Mouse (Mus musculus): ENCODE measurements around the gene Fktn. TPM values are rescaled to one million over a fixed set of nuclear protein-coding genes. Genes with fewer than 3 reads are reported as not detected.

Gene Fktn
- polyA plus RNA-seq, 1 experiment from 2014 or later, result 19.2 TPM

GRCm38 (mm10) chr4:53785746-53786398 lies 72.1 kb downstream of the Fktn start:
- ATAC-seq (ENCODE audit: insufficient read depth, low FRiP score, low TSS enrichment), result no peak
- Histone ChIP-seq H3K9me3 (ENCODE audit: control insufficient read depth, low read length) (no peaks in the 10 kb centered on the region), H3K4me3 (ENCODE audit: low read depth, low read length) (no peak overlapping the region), H3K36me3 (ENCODE audit: control insufficient read depth, insufficient read depth, low read length) (no peaks in the 10 kb centered on the region), H3K4me2 (ENCODE audit: low read depth) (no peak overlapping the region), H3K9ac (ENCODE audit: low read length) (no peak overlapping the region), H3K27ac (ENCODE audit: low read depth, low read length) (no peak overlapping the region), H3K4me1 (ENCODE audit: control insufficient read depth, insufficient read depth, low read length) (no peaks in the 10 kb centered on the region), H3K27me3 (ENCODE audit: control insufficient read depth, insufficient read depth, low read length) (no peaks in the 10 kb centered on the region)
- no peak for DNase-seq (ENCODE audit: low spot score)
- 83% methylated on average over 15 of the region's 15 CpGs for WGBS

GRCm38 (mm10) chr4:53786851-53787250 lies 73.1 kb downstream of the Fktn start:
- Histone ChIP-seq H3K9me3 (ENCODE audit: control insufficient read depth, low read length) (no peaks in the 10 kb centered on the region), H3K36me3 (ENCODE audit: control insufficient read depth, insufficient read depth, low read length) (no peaks in the 10 kb centered on the region), H3K4me2 (ENCODE audit: low read depth) (no peak overlapping the region), H3K4me3 (ENCODE audit: low read depth, low read length) (no peak overlapping the region), H3K27ac (ENCODE audit: low read depth, low read length) (no peak overlapping the region), H3K4me1 (ENCODE audit: control insufficient read depth, insufficient read depth, low read length) (no peaks in the 10 kb centered on the region), H3K27me3 (ENCODE audit: control insufficient read depth, insufficient read depth, low read length) (no peaks in the 10 kb centered on the region), H3K9ac (ENCODE audit: low read length) (no peak overlapping the region)
- DNase-seq (ENCODE audit: low spot score) (no peak), ATAC-seq (ENCODE audit: insufficient read depth, low FRiP score, low TSS enrichment) (no peak)
- 78% methylated on average over 5 of the region's 5 CpGs for WGBS

- Histone ChIP-seq H3K27me3 (ENCODE audit: control insufficient read depth, insufficient read depth, low read length) (no peaks in the 10 kb centered on the region), H3K27ac (ENCODE audit: low read depth, low read length) (no peak overlapping the region), H3K36me3 (ENCODE audit: control insufficient read depth, insufficient read depth, low read length) (no peaks in the 10 kb centered on the region), H3K4me1 (ENCODE audit: control insufficient read depth, insufficient read depth, low read length) (no peaks in the 10 kb centered on the region), H3K9me3 (ENCODE audit: control insufficient read depth, low read length) (no peaks in the 10 kb centered on the region), H3K9ac (ENCODE audit: low read length) (no peak overlapping the region), H3K4me3 (ENCODE audit: low read depth, low read length) (no peak overlapping the region), H3K4me2 (ENCODE audit: low read depth) (no peak overlapping the region)
- WGBS, result 6% methylated on average over 4 of the region's 4 CpGs
- DNase-seq (ENCODE audit: low spot score), result no peak
- ATAC-seq (ENCODE audit: insufficient read depth, low FRiP score, low TSS enrichment), result no peak
Measured at GRCm38 (mm10) chr4:53789346-53789745, 75.5 kb downstream of the Fktn start.

GRCm38 (mm10) chr4:53794257-53794966 lies 80.6 kb downstream of the Fktn start:
- Histone ChIP-seq H3K36me3 (ENCODE audit: control insufficient read depth, insufficient read depth, low read length) (no peaks in the 10 kb centered on the region), H3K27me3 (ENCODE audit: control insufficient read depth, insufficient read depth, low read length) (no peaks in the 10 kb centered on the region), H3K4me1 (ENCODE audit: control insufficient read depth, insufficient read depth, low read length) (peaks cover 4% of the 10 kb centered on the region; the same call in 1 of the 2 replicates), H3K4me2 (ENCODE audit: low read depth) (no peak overlapping the region), H3K27ac (ENCODE audit: low read depth, low read length) (no peak overlapping the region), H3K9ac (ENCODE audit: low read length) (no peak overlapping the region), H3K9me3 (ENCODE audit: control insufficient read depth, low read length) (no peaks in the 10 kb centered on the region), H3K4me3 (ENCODE audit: low read depth, low read length) (no peak overlapping the region)
- 95% methylated on average over 5 of the region's 5 CpGs for whole genome bisulfite sequencing
- DNase-seq (ENCODE audit: low spot score) (no peak), ATAC-seq (ENCODE audit: insufficient read depth, low FRiP score, low TSS enrichment) (no peak)

GRCm38 (mm10) chr4:53795086-53795485 lies 81.3 kb downstream of the Fktn start:
- no peak for ATAC-seq (ENCODE audit: insufficient read depth, low FRiP score, low TSS enrichment)
- H3K36me3 ChIP-seq (ENCODE audit: control insufficient read depth, insufficient read depth, low read length), result no peaks in the 10 kb centered on the region
- no peaks in the 10 kb centered on the region for H3K9me3 ChIP-seq (ENCODE audit: control insufficient read depth, low read length)
- DNase-seq (ENCODE audit: low spot score), result no peak
- no peak overlapping the region for H3K9ac ChIP-seq (ENCODE audit: low read length)
- peaks cover 4% of the 10 kb centered on the region; the same call in 1 of the 2 replicates for H3K4me1 ChIP-seq (ENCODE audit: control insufficient read depth, insufficient read depth, low read length)
- H3K27me3 ChIP-seq (ENCODE audit: control insufficient read depth, insufficient read depth, low read length), result no peaks in the 10 kb centered on the region
- H3K4me3 ChIP-seq (ENCODE audit: low read depth, low read length), result no peak overlapping the region
- WGBS, result 72% methylated on average over 2 of the region's 2 CpGs
- H3K27ac ChIP-seq (ENCODE audit: low read depth, low read length), result no peak overlapping the region
- H3K4me2 ChIP-seq (ENCODE audit: low read depth), result no peak overlapping the region

GRCm38 (mm10) chr4:53795706-53796105 lies 81.9 kb downstream of the Fktn start:
- Histone ChIP-seq H3K36me3 (ENCODE audit: control insufficient read depth, insufficient read depth, low read length) (no peaks in the 10 kb centered on the region), H3K9me3 (ENCODE audit: control insufficient read depth, low read length) (no peaks in the 10 kb centered on the region), H3K4me3 (ENCODE audit: low read depth, low read length) (no peak overlapping the region), H3K4me1 (ENCODE audit: control insufficient read depth, insufficient read depth, low read length) (peaks cover 4% of the 10 kb centered on the region; the same call in 1 of the 2 replicates), H3K27me3 (ENCODE audit: control insufficient read depth, insufficient read depth, low read length) (no peaks in the 10 kb centered on the region), H3K9ac (ENCODE audit: low read length) (no peak overlapping the region), H3K27ac (ENCODE audit: low read depth, low read length) (no peak overlapping the region), H3K4me2 (ENCODE audit: low read depth) (no peak overlapping the region)
- ATAC-seq (ENCODE audit: insufficient read depth, low FRiP score, low TSS enrichment), result no peak
- WGBS, result 89% methylated on average over 2 of the region's 2 CpGs
- no peak for DNase-seq (ENCODE audit: low spot score)

- Histone ChIP-seq H3K27me3 (ENCODE audit: control insufficient read depth, insufficient read depth, low read length) (no peaks in the 10 kb centered on the region), H3K27ac (ENCODE audit: low read depth, low read length) (no peak overlapping the region), H3K9ac (ENCODE audit: low read length) (no peak overlapping the region; the same call in 1 of the 2 replicates), H3K36me3 (ENCODE audit: control insufficient read depth, insufficient read depth, low read length) (no peaks in the 10 kb centered on the region), H3K4me3 (ENCODE audit: low read depth, low read length) (no peak overlapping the region), H3K4me2 (ENCODE audit: low read depth) (peak overlapping the region; percentile 14; the same call in 1 of the 2 replicates), H3K4me1 (ENCODE audit: control insufficient read depth, insufficient read depth, low read length) (peaks cover 4% of the 10 kb centered on the region; the same call in 1 of the 2 replicates), H3K9me3 (ENCODE audit: control insufficient read depth, low read length) (no peaks in the 10 kb centered on the region)
- ATAC-seq (ENCODE audit: insufficient read depth, low FRiP score, low TSS enrichment), result peak; percentile 53
- 32% methylated on average over 18 of the region's 18 CpGs for WGBS
- no peak for DNase-seq (ENCODE audit: low spot score)
Measured at GRCm38 (mm10) chr4:53796865-53797772, 83.3 kb downstream of the Fktn start.

GRCm38 (mm10) chr4:53798896-53799676 lies 85.3 kb downstream of the Fktn start:
- DNase-seq (ENCODE audit: low spot score) (no peak), ATAC-seq (ENCODE audit: insufficient read depth, low FRiP score, low TSS enrichment) (no peak)
- Histone ChIP-seq H3K9me3 (ENCODE audit: control insufficient read depth, low read length) (peaks cover 3% of the 10 kb centered on the region; the same call in 1 of the 2 replicates), H3K4me2 (ENCODE audit: low read depth) (no peak overlapping the region), H3K9ac (ENCODE audit: low read length) (no peak overlapping the region), H3K27me3 (ENCODE audit: control insufficient read depth, insufficient read depth, low read length) (no peaks in the 10 kb centered on the region), H3K27ac (ENCODE audit: low read depth, low read length) (no peak overlapping the region), H3K36me3 (ENCODE audit: control insufficient read depth, insufficient read depth, low read length) (no peaks in the 10 kb centered on the region), H3K4me3 (ENCODE audit: low read depth, low read length) (no peak overlapping the region), H3K4me1 (ENCODE audit: control insufficient read depth, insufficient read depth, low read length) (peaks cover 4% of the 10 kb centered on the region; the same call in 1 of the 2 replicates)
- 64% methylated on average over 7 of the region's 7 CpGs for WGBS

Data from neural tube, embryonic 11.5 days (tissue).